Mouse (Mus musculus): ENCODE results near the gene Wnk3. TPM values are rescaled to one million over a fixed set of nuclear protein-coding genes. Genes with fewer than 3 reads are reported as not detected.

The Wnk3 gene
- polyA plus RNA-seq, 1 experiment = 0.01 TPM

GRCm38 (mm10) chrX:151349322-151349721, 151.4 kb downstream of the Wnk3 start:
- H3K27me3 ChIP-seq (ENCODE audit: control insufficient read depth, insufficient read depth, low read length) = no peaks in the 10 kb centered on the region
- no peak for DNase-seq (ENCODE audit: low read depth in 1 of 2, low spot score in 2 of 2)
- TF ChIP-seq POLR2A (IDR thresholded peaks at IDR 0.05; ENCODE audit: low read depth, low read length) (no peak), CTCF (IDR thresholded peaks at IDR 0.05; ENCODE audit: extremely low read depth, insufficient read depth, insufficient read length, insufficient replicate concordance) (no peak)
- no peaks in the 10 kb centered on the region for H3K4me1 ChIP-seq (ENCODE audit: control insufficient read depth, insufficient read depth, insufficient read length)
- no peak overlapping the region for H3K27ac ChIP-seq (ENCODE audit: insufficient read depth, low read length)
- 85% methylated on average over 5 of the region's 5 CpGs for WGBS
- no peak overlapping the region for H3K4me3 ChIP-seq (ENCODE audit: extremely low read depth, insufficient read depth, insufficient read length)
- no peaks in the 10 kb centered on the region for H3K36me3 ChIP-seq (ENCODE audit: control insufficient read depth, insufficient read depth, low read length)

Other genes with a start within 250 kb of the Wnk3 start
- 5.3 and 6.0 TPM in 2 replicates for gene Gnl3l, start 180.8 kb upstream of the Wnk3 start, polyA plus RNA-seq (2012; rRNA removed)
- gene Fgd1, start 151.9 kb upstream of the Wnk3 start, polyA plus RNA-seq (2012; rRNA removed) = 2.4 TPM in 2 replicates
- gene Tsr2, start 101.5 kb upstream of the Wnk3 start, polyA plus RNA-seq (2012; rRNA removed) = 2.7 and 3.0 TPM in 2 replicates
- 1.5 and 1.9 TPM in 2 replicates for gene Fam120c, start 146.1 kb downstream of the Wnk3 start, polyA plus RNA-seq (2012; rRNA removed)

Data from spleen, adult 2 months (tissue).